Mouse (Mus musculus) cerebellum, postnatal 25 days (tissue): ENCODE data around the gene Chdh.

Experiments
- DNase-seq, 2 experiments: peaks; one replicate each; pipeline ENCODE4 v3.0.0; 2021; ENCODE audit warnings: mixed read lengths in 2 of 2

The Chdh gene

DNA sequence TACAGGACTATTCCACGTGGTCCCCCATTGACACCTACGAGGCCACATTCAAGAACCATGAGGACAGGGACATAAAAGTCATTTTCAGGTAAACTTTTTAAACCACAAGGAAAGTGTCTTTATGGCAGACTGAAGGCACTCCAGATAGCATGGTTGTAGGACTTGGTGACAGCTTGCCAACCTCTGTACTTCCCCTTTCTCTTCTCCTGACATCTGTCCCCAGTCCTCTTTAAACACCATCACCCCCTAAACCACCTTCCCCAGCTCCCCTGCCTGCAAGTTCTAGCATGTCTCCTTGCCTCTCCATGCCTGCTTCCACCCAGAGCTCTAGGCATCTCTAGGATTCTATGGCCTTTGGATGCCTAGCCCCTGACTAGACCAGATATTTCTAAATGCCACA, 56.0 kb downstream of the Chdh start:
- DNase-seq, result no peak

- DNase-seq, result no peak
Measured at GRCm38 (mm10) chr14:30066752-30067151, 57.9 kb downstream of the Chdh start.

- no peak for DNase-seq
Measured at GRCm38 (mm10) chr14:30068566-30068965, 59.7 kb downstream of the Chdh start.

DNA sequence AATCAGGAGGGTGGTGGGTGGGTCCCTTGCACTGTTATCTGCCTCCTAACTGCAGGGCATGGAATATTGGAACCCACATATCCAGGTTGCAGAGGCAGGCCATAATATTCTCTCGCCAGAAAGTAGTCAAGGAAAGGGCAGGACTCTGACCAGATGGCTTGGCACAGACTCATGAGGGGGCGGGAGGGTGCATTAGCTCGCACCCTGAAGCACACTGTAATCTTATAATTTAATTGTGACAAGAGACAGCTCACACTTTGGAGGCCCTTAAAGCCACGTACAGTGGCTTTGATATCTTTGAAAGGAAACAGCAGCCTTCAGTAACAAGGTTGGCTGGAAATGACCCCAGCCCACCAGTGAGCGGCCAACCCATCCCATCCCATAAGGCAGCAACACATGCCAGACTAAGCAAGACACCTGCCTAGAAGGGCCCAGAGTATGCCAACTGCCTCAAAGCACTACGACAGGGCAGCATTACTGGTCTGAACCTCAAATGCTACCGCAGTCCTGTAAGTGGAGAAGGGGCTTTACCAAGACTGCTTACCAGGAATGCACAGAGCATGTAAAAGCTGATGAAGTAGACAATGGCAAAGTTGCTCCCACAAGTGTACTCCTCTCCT, 66.6 kb downstream of the Chdh start:
- peak; percentile 81 to 88 for DNase-seq

GRCm38 (mm10) chr14:30078115-30078808, 69.4 kb downstream of the Chdh start:
- DNase-seq, result no peak

DNA sequence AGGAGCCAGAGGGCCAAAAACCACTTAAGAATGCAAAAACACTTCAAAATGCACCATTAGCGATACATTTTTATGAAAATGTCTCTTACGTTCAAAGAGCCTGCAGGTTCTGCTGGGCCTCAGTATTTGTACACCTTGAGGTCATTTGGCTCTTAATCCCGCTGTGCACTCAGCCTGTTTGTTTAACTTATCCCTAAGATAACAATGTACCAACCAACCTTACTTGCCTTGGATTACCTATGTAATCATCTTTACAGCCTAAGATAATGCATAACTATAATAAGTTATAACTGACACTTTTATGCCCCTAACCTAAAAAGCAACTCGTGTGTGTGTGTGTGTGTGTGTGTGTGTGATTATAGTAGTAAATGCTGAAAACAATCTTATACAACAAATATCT, 70.9 kb downstream of the Chdh start:
- DNase-seq, result no peak
